Mouse (Mus musculus) intestine, embryonic 16.5 days (tissue): ENCODE results near the gene 1700014D04Rik. TPM values are rescaled to one million over a fixed set of nuclear protein-coding genes. Genes with fewer than 3 reads are reported as not detected.
A peak's percentile ranks its signal among the peaks of the same experiment; 100 is the strongest.
"Not testable (repeated sequence)": the region's sequence is repeated elsewhere in the genome, so short reads cannot be mapped to it uniquely, and the experiment has no call there.

ENCODE experiments used
- ATAC-seq: fragments of 200-750 bp; cut with Nextera tagmentation; 2 replicates; pipeline ENCODE4 v1.8.0; 2017; ENCODE audit warnings: moderate TSS enrichment, moderate library complexity
- H3K27ac ChIP-seq: fragments of 300-500 bp; sonication (generic); 2 replicates; pipeline ENCODE4 v1.5.1; 2014; ENCODE audit warnings: mild to moderate bottlenecking, low read length
- H3K27me3 ChIP-seq: fragments of 300-500 bp; sonication (generic); replicated peaks from 2 replicates; pipeline ENCODE4 v1.6.1; 2014; ENCODE audit warnings: low read length, control low read depth, mixed read lengths; ENCODE audit not compliant: control insufficient read depth, insufficient read depth
- H3K36me3 ChIP-seq: fragments of 300-500 bp; sonication (generic); 2 replicates; pipeline ENCODE4 v1.6.1; 2014; ENCODE audit warnings: low read length, control low read depth; ENCODE audit not compliant: control insufficient read depth, insufficient read depth
- H3K4me1 ChIP-seq: fragments of 300-500 bp; sonication (generic); 2 replicates; pipeline ENCODE4 v1.6.1; 2014; ENCODE audit warnings: low read length, control low read depth, mixed read lengths; ENCODE audit not compliant: control insufficient read depth, insufficient read depth
- H3K4me2 ChIP-seq: fragments of 300-500 bp; sonication (generic); 2 replicates; pipeline ENCODE4 v1.6.1; 2014; ENCODE audit warnings: low read depth, low read length, control low read depth
- H3K4me3 ChIP-seq: fragments of 300-500 bp; sonication (generic); 2 replicates; pipeline ENCODE4 v1.5.1; 2014; ENCODE audit warnings: mild to moderate bottlenecking, low read length
- H3K9ac ChIP-seq: fragments of 300-500 bp; sonication (generic); 2 replicates; pipeline ENCODE4 v1.6.1; 2014; ENCODE audit warnings: low read depth, low read length
- H3K9me3 ChIP-seq: fragments of 300-500 bp; sonication (generic); 2 replicates; pipeline ENCODE4 v1.6.1; 2016; ENCODE audit warnings: low read length, control low read depth; ENCODE audit not compliant: control insufficient read depth
- WGBS: fragments of 180-500 bp; shearing (Covaris S2); extraction: QIAGEN DNeasy Blood & Tissue Kit; methylation state at CpG from one replicate; pipeline ENCODE4 v1.1.7; 2014; 5-methylcytosine and 5-hydroxymethylcytosine counted together
- polyA plus RNA-seq: library from polyadenylated mRNA; unstranded; fragments of >200 nt; fragmentation: Nextera tagmentation; extraction: Ambion mirVana; gene quantifications from 2 replicates; pipeline ENCODE4 v1.2.1, GENCODE M21; 2015

Gene 1700014D04Rik
- polyA plus RNA-seq, result not detected in 2 replicates

DNA sequence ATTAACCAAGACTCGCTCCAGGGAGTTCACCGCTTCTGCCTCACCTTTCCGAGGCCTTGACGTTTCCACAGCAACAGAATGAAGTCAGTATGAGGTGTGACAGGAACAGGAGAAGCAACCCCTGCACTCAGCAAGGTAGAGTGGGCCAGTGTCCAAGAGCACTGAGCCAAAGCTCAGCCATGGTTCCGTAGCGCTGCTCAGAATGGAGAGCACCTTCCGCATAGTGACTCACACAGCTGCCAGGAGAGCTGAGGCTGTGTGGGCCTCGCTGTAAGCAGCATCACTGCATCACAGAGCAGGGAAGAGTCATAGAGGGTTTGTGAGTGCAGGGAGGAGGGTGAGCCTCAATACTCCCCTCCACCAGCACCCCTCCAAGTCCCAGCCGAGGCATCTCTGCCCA lies at the start of gene 1700014D04Rik:
Gene 1700014D04Rik (minus strand): TSS at position 42 of the 400 bp plus-strand sequence.
- Histone ChIP-seq H3K27ac (no peak within 1 kb of the TSS), H3K9ac (no peak within 1 kb of the TSS), H3K4me3 (no peak within 1 kb of the TSS), H3K4me2 (no peak within 1 kb of the TSS), H3K4me1 (no peaks in the 10 kb centered on the region), H3K27me3 (no peaks in the 10 kb centered on the region), H3K9me3 (no peaks in the 10 kb centered on the region), H3K36me3 (no peaks in the 10 kb centered on the region)
- 77% methylated on average over 9 of the region's 9 CpGs for WGBS
- ATAC-seq, result no peak

DNA sequence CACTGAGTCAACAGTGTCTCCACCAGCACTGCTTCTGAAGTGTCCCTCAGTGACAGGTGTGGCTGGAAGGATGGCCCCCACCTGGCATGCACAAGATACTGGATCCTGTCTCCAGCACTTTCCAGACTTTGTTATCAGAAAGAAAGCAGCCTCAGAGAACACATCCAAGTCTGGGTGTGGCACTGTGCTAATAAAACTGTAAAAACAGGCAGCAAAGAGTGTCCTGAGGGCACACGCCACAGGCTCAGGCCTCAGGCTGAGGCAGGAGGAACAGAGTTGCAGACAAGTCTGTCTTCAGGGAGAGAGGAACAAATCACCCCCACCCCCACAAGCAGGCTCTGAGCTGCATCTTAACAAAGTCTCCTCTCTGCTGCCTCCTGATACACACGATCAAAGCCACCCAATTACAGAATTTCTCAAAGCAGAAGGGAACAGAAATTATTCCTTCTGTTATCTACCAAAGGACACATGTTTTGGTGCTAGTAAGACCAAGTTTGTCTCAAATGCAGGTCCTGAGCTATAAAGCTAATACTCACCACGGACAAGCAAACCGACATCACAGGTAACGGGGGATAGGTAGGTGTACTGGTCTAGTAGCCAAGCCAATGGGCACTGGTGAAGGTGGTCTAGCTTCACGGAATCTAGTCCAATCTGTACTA lies 49.4 kb upstream of the 1700014D04Rik start:
- Histone ChIP-seq H3K27me3 (no peaks in the 10 kb centered on the region), H3K9ac (no peak overlapping the region), H3K36me3 (peaks cover 38% of the 10 kb centered on the region), H3K9me3 (no peaks in the 10 kb centered on the region), H3K27ac (no peak overlapping the region; the same call in 1 of the 2 replicates), H3K4me2 (no peak overlapping the region), H3K4me1 (peaks cover 6% of the 10 kb centered on the region), H3K4me3 (no peak overlapping the region)
- WGBS, result 88% methylated on average over 6 of the region's 6 CpGs
- peak; percentile 93 for ATAC-seq

- H3K9ac ChIP-seq, result no peak overlapping the region
- no peak overlapping the region for H3K4me2 ChIP-seq
- ATAC-seq, result no peak
- peaks cover 30% of the 10 kb centered on the region for H3K36me3 ChIP-seq
- no peaks in the 10 kb centered on the region for H3K27me3 ChIP-seq
- no peak overlapping the region for H3K4me3 ChIP-seq
- H3K27ac ChIP-seq, result no peak overlapping the region
- 91% methylated on average over 1 of the region's 1 CpGs for WGBS
- peaks cover 6% of the 10 kb centered on the region for H3K4me1 ChIP-seq
- no peaks in the 10 kb centered on the region for H3K9me3 ChIP-seq
Observed at GRCm38 (mm10) chr13:59794786-59795185, 48.2 kb upstream of the 1700014D04Rik start.

GRCm38 (mm10) chr13:59782145-59782544 lies 35.6 kb upstream of the 1700014D04Rik start, which contains the start of gene Gm49354:
Gm49354 (minus strand) TSS chr13:59782245.
- H3K27ac ChIP-seq, result no peak within 1 kb of the TSS
- H3K27me3 ChIP-seq, result no peaks in the 10 kb centered on the region
- no peak within 1 kb of the TSS for H3K4me3 ChIP-seq
- no peaks in the 10 kb centered on the region for H3K4me1 ChIP-seq
- 82% methylated on average over 7 of the region's 7 CpGs for WGBS
- peaks cover 44% of the 10 kb centered on the region for H3K36me3 ChIP-seq
- no peak within 1 kb of the TSS for H3K9ac ChIP-seq
- no peak for ATAC-seq
- no peak within 1 kb of the TSS for H3K4me2 ChIP-seq
- H3K9me3 ChIP-seq, result no peaks in the 10 kb centered on the region

DNA sequence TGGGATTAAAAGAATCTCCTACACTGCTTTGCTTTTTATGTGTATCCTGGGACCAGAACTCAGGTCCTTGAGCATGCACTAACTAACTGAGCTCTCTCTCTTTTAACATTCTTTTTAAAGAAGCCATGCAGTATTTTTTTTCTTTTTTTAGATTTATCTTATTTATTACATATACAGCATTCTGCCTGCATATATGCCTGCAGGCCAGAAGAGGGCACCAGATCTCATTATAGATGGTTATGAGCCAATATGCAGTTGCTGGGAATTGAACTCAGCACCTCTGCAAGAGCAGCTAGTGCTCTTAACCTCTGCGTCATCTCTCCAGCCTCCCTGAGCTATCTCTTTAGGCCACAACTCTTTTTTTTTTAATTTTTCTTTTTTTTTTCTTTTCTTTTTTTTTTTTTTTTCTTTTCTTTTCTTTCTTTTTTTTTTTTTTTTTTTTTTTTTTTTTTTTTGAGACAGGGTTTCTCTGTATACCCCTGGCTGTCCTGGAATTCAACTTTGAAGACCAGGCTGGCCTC lies 33.3 kb upstream of the 1700014D04Rik start:
- H3K4me2 ChIP-seq, H3K9me3 ChIP-seq, H3K4me1 ChIP-seq, ATAC-seq, H3K4me3 ChIP-seq, H3K9ac ChIP-seq, H3K27ac ChIP-seq, H3K27me3 ChIP-seq: not testable (repeated sequence)
- peaks cover 39% of the 10 kb centered on the region for H3K36me3 ChIP-seq
- WGBS, result 96% methylated on average over 1 of the region's 1 CpGs

DNA sequence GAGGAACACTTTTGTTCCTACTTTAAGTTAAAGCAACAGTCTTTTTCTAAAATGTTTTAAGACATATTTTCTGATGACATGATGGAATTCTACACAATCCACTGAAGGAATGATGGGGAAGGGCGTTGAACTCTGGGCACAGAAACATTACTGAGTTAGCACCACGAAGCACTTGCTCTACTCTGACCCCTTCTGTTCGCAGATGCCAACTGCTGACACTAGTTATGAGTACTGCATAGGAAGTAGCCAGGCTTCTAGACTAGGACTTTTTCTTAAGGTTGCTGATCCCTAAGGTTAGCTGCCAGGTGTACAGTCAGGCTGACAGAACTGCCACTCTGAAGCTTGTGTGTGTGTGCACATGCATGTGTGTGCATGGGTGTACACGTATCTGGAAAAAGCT lies 32.7 kb upstream of the 1700014D04Rik start:
- H3K27me3 ChIP-seq, result no peaks in the 10 kb centered on the region
- H3K4me2 ChIP-seq, result no peak overlapping the region
- H3K9me3 ChIP-seq, result no peaks in the 10 kb centered on the region
- H3K36me3 ChIP-seq, result peaks cover 36% of the 10 kb centered on the region
- ATAC-seq, result no peak
- H3K4me3 ChIP-seq, result no peak overlapping the region
- H3K4me1 ChIP-seq, result no peaks in the 10 kb centered on the region
- WGBS, result 88% methylated on average over 4 of the region's 4 CpGs
- H3K27ac ChIP-seq, result no peak overlapping the region
- no peak overlapping the region for H3K9ac ChIP-seq

GRCm38 (mm10) chr13:59775168-59775567 lies 28.6 kb upstream of the 1700014D04Rik start:
- Histone ChIP-seq H3K36me3 (peaks cover 12% of the 10 kb centered on the region), H3K27ac (no peak overlapping the region), H3K4me3 (no peak overlapping the region), H3K4me2 (no peak overlapping the region), H3K9me3 (no peaks in the 10 kb centered on the region), H3K9ac (no peak overlapping the region), H3K27me3 (no peaks in the 10 kb centered on the region), H3K4me1 (peaks cover 17% of the 10 kb centered on the region)
- WGBS, result 81% methylated on average over 3 of the region's 3 CpGs
- ATAC-seq, result peak; percentile 5; the same call in 1 of the 2 replicates

DNA sequence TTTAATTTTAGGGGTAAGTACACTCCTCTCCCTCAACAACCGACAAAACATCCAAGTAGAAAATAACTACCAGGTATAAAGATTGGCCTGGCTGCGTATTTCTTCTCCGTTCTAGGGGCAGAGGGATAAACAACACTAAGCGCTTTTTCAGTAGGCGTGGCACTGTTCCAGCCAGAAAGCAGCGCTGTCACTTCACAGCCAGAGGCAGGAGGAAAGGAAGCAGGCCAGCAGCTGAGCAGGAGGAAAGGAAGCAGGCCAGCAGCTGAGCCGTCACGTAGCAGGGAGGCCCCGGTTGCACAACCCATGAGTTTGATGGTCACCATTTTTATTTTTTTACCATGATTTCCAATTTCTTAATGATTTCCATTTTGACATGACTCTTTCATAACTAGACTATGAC lies 24.7 kb upstream of the 1700014D04Rik start:
- Histone ChIP-seq H3K9me3 (no peaks in the 10 kb centered on the region), H3K27ac (peak overlapping the region; percentile 99), H3K27me3 (no peaks in the 10 kb centered on the region), H3K4me2 (no peak overlapping the region), H3K4me1 (peaks cover 42% of the 10 kb centered on the region), H3K9ac (peak overlapping the region; percentile 23; the same call in 1 of the 2 replicates), H3K4me3 (no peak overlapping the region), H3K36me3 (no peaks in the 10 kb centered on the region; the same call in 1 of the 2 replicates)
- 0 out of 2 replicates have a peak, but pooled peaks have one; percentile 10 for ATAC-seq
- 24% methylated on average over 9 of the region's 9 CpGs for WGBS

DNA sequence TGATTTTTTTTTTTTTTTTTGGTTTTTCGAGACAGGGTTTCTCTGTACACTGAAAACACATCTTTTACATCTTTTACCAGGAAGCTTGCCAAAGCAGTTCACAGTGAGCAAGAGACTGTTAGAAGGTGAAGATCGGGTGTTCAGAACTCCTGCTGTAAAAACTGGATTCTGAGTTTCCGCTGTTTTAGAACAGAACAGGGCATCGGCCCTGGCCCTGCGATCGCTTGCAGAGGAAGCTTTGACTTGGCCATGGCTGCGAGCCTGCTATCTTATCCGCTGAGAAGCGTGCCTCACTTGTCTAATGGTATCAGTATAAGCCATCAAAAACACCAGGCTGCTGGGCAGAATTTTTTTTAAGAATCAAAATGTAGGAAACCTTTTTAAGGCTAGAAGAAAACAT lies 24.3 kb upstream of the 1700014D04Rik start:
- Histone ChIP-seq H3K4me3 (peak overlapping the region; percentile 86; the same call in 1 of the 2 replicates), H3K27me3 (no peaks in the 10 kb centered on the region), H3K36me3 (no peaks in the 10 kb centered on the region; the same call in 1 of the 2 replicates), H3K27ac (peak overlapping the region; percentile 99), H3K4me2 (peak overlapping the region; percentile 77), H3K9ac (peak overlapping the region; percentile 23; the same call in 1 of the 2 replicates), H3K4me1 (peaks cover 46% of the 10 kb centered on the region), H3K9me3 (no peaks in the 10 kb centered on the region)
- ATAC-seq, result no peak
- 45% methylated on average over 9 of the region's 9 CpGs for WGBS
